Mouse (Mus musculus) midbrain, embryonic 10.5 days (tissue): ENCODE results near the gene Zfp428. TPM values are rescaled to one million over a fixed set of nuclear protein-coding genes. Genes with fewer than 3 reads are reported as not detected.
"Not testable (repeated sequence)": the region's sequence is repeated elsewhere in the genome, so short reads cannot be mapped to it uniquely, and the experiment has no call there.

ENCODE experiments used
- DNase-seq: peaks from one replicate; pipeline ENCODE4 v3.0.0-alpha.2; 2017; ENCODE audit warnings: low spot score
- H3K27ac ChIP-seq: fragments of 300-500 bp; sonication (generic); replicated peaks from 2 replicates; pipeline ENCODE4 v1.5.1; 2016; ENCODE audit warnings: mild to moderate bottlenecking
- H3K27me3 ChIP-seq: fragments of 300-500 bp; sonication (generic); 2 replicates; pipeline ENCODE4 v1.6.1; 2016; ENCODE audit warnings: low read depth, mild to moderate bottlenecking; ENCODE audit not compliant: poor library complexity, severe bottlenecking
- H3K36me3 ChIP-seq: fragments of 300-500 bp; sonication (generic); 2 replicates; pipeline ENCODE4 v1.6.1; 2016; ENCODE audit warnings: mild to moderate bottlenecking, moderate library complexity
- H3K4me1 ChIP-seq: fragments of 300-500 bp; sonication (generic); 2 replicates; pipeline ENCODE4 v1.6.1; 2016
- H3K4me3 ChIP-seq: fragments of 300-500 bp; sonication (generic); 2 replicates; pipeline ENCODE4 v1.5.1; 2016; ENCODE audit warnings: mild to moderate bottlenecking, moderate library complexity
- H3K9me3 ChIP-seq: fragments of 300-500 bp; sonication (generic); replicated peaks from 2 replicates; pipeline ENCODE4 v1.6.1; 2016; ENCODE audit warnings: mild to moderate bottlenecking
- WGBS: fragments of 180-500 bp; shearing (Covaris S2); methylation state at CpG from one replicate; pipeline ENCODE4 v1.1.7; 2016; 5-methylcytosine and 5-hydroxymethylcytosine counted together
- polyA plus RNA-seq: library from polyadenylated mRNA; unstranded; fragments of >200 nt; fragmentation: Nextera tagmentation; extraction: Ambion mirVana; gene quantifications from 2 replicates; pipeline ENCODE4 v1.2.1, GENCODE M21; 2016

Zfp428 gene
- polyA plus RNA-seq, 1 experiment from 2014 or later: 116 TPM

GRCm38 (mm10) chr7:24473913-24474529, 32.8 kb upstream of the Zfp428 start:
- Histone ChIP-seq H3K4me3 (no peak overlapping the region), H3K4me1 (peaks cover 5% of the 10 kb centered on the region; the same call in 1 of the 2 replicates), H3K9me3 (peaks cover 8% of the 10 kb centered on the region), H3K27me3 (peaks cover 6% of the 10 kb centered on the region), H3K27ac (no peak overlapping the region), H3K36me3 (no peaks in the 10 kb centered on the region)
- WGBS: 59% methylated on average over 10 of the region's 10 CpGs
- peak; percentile 68 for DNase-seq

DNA sequence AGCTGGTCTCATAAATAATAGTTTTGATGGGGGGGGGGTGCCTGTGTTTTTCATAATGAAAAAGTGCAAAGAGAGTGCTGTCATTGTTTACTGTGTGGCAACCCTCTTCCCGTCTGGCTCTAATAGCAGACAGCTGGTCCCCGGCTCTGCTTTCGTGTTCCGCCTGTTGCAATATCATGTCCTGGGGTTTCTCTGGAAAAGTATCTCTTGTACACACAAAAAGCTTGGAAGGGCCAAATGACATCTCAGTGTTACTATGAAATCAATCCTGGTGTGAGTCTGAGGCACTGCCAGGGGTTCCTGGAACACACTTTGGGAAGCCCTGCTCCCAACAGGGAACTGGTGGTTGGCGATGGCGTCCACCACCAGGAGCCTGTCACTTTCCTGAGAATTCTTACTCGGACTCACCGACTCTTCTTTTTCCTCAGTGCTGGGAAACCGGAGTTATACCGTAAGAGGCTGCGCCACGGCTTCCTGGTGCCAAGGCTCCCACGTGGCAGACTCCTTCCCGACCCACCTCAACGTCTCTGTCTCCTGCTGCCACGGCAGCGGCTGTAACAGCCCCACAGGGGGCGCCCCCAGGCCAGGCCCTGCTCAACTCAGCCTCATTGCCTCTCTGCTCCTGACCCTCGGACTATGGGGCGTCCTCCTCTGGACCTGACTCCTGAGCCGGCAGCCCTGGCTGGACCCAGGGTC, 31.8 kb upstream of the Zfp428 start:
- Histone ChIP-seq H3K36me3 (no peaks in the 10 kb centered on the region), H3K4me1 (peaks cover 5% of the 10 kb centered on the region; the same call in 1 of the 2 replicates), H3K27ac (no peak overlapping the region), H3K27me3 (peaks cover 15% of the 10 kb centered on the region), H3K9me3 (peaks cover 8% of the 10 kb centered on the region; the same call in 1 of the 2 replicates), H3K4me3 (no peak overlapping the region)
- peak; percentile 24 for DNase-seq
- WGBS: 37% methylated on average over 21 of the region's 21 CpGs

- H3K27ac ChIP-seq: no peak overlapping the region
- no peak for DNase-seq
Measured at GRCm38 (mm10) chr7:24476338-24476737, 30.5 kb upstream of the Zfp428 start.

DNA sequence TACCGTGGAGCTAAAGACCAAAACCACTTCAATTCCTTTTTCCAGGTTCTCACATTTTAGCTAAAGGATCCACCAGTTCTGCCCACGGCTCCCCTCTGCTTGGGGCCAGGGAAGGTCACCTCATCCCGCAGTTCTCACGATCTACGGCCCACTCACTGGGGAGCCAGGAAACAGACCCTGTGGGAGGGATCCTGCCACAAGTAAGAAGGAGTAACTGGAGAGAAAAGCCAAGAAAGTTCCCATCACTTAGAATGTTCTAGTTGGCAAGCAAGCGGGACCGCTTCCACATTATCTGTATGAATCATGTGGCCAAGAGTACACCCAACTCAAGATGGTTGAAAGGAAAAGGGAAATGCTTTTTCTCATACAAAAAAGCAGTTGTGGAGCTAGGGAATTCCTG, 29.9 kb upstream of the Zfp428 start:
- H3K9me3 ChIP-seq: no peaks in the 10 kb centered on the region; the same call in 1 of the 2 replicates
- no peak overlapping the region for H3K27ac ChIP-seq
- no peak overlapping the region for H3K4me3 ChIP-seq
- H3K27me3 ChIP-seq: peaks cover 34% of the 10 kb centered on the region
- 84% methylated on average over 7 of the region's 7 CpGs for WGBS
- H3K36me3 ChIP-seq: no peaks in the 10 kb centered on the region
- no peak for DNase-seq
- peaks cover 17% of the 10 kb centered on the region for H3K4me1 ChIP-seq

More at GRCm38 (mm10) chr7:24476338-24476737, 30.5 kb upstream of the Zfp428 start:
- no peaks in the 10 kb centered on the region for H3K36me3 ChIP-seq
- 83% methylated on average over 8 of the region's 8 CpGs for WGBS
- H3K4me3 ChIP-seq: no peak overlapping the region
- H3K27me3 ChIP-seq: peaks cover 29% of the 10 kb centered on the region
- H3K4me1 ChIP-seq: peaks cover 13% of the 10 kb centered on the region
- no peaks in the 10 kb centered on the region; the same call in 1 of the 2 replicates for H3K9me3 ChIP-seq

GRCm38 (mm10) chr7:24478911-24479310, 27.9 kb upstream of the Zfp428 start:
- Histone ChIP-seq H3K27me3 (peaks cover 51% of the 10 kb centered on the region), H3K4me1 (peaks cover 31% of the 10 kb centered on the region), H3K9me3 (no peaks in the 10 kb centered on the region), H3K36me3 (no peaks in the 10 kb centered on the region), H3K4me3 (no peak overlapping the region), H3K27ac (no peak overlapping the region)
- DNase-seq: no peak
- WGBS: 84% methylated on average over 5 of the region's 5 CpGs

DNA sequence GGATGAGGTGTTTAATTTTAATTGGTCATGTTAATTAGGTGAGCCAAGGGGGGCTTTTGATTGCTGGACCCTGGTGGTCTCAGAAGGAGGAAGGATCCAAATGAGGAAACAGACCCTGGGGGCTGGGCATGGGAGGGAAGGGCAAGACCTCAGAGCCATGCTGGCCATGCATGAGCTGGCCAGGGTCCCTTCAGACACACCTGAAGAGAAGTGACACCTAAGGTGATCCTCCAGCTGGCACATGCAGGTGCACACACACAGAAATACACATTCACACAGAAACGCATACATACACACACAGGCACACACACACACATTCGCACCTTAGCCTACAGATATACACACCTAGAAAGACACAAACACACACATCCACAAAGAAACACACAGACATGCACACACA, 27.1 kb upstream of the Zfp428 start:
- H3K4me1 ChIP-seq: peaks cover 35% of the 10 kb centered on the region
- H3K9me3 ChIP-seq: no peaks in the 10 kb centered on the region
- 88% methylated on average over 2 of the region's 2 CpGs for whole genome bisulfite sequencing
- no peak overlapping the region for H3K27ac ChIP-seq
- no peak overlapping the region for H3K4me3 ChIP-seq
- no peaks in the 10 kb centered on the region for H3K36me3 ChIP-seq
- H3K27me3 ChIP-seq: peaks cover 53% of the 10 kb centered on the region
- DNase-seq: no peak

DNA sequence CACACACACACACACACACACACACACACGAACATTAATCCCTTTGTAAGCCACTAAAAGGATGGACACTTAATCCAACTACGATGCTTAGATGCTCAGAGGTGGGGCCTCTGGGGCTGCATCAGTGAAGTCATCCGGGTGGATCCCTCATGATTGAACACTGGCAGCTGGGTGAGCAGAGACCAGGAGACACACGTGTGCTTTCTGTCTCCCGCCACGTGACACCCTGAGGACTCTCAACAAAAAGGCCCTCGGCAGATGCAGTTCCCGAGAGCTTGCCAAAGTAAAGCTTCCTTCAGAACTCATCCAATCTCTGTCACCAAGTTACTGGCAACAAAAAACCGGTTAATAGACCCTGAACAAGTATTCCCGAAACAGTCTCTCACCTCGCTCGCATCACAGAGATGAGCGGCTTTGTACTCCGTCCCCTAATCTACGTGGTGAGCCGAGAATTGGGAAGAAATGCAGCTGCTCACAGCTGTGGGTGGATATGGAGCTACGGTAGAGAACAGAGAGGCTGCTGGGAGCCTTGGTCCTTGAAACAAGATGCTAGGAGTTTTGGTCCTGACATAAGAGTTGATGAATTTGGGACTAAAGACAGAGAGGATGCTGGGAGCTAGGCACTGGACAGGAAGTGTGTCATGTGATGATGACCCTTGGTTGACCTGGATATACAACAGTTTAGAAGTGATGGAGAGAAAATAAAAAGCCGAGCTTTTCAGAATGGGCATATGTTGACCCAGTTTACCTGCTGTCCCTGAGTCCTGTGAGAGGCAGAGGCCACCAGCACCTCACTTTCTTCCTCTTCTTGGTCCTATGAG, 26.5 kb upstream of the Zfp428 start:
- Histone ChIP-seq H3K27me3 (peaks cover 53% of the 10 kb centered on the region), H3K4me1 (peaks cover 38% of the 10 kb centered on the region), H3K9me3 (no peaks in the 10 kb centered on the region), H3K4me3 (peak overlapping the region; percentile 87; the same call in 1 of the 2 replicates), H3K36me3 (no peaks in the 10 kb centered on the region), H3K27ac (no peak overlapping the region)
- WGBS: 65% methylated on average over 18 of the region's 18 CpGs
- no peak for DNase-seq

DNA sequence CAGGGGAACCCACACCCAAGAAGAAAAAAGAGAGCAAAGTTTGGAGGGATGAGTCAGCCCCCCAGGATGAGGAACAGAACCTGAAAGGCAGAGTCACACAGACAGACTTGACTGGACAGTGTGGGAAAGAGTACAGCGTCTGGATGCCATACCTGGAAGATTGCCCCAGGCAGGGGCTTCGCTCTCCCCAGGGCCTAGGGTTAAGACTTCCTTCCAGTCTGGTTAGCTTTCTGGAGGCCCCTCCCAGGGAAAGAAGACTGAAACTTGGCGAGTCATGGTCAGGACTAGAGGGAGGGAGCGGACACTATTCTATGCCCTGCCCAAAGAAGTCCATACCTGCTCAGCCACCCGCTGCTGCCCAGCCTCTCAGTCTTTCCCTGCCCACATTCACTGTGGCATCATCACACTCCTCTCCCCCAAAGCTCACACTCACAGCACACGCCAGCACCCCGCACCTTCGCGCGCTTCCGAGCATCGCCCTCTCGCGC, 25.8 kb upstream of the Zfp428 start:
- H3K4me3 ChIP-seq: peak overlapping the region; percentile 87
- peaks cover 59% of the 10 kb centered on the region for H3K27me3 ChIP-seq
- no peaks in the 10 kb centered on the region for H3K9me3 ChIP-seq
- H3K36me3 ChIP-seq: no peaks in the 10 kb centered on the region
- WGBS: 12% methylated on average over 14 of the region's 14 CpGs
- no peak for DNase-seq
- H3K27ac ChIP-seq: peak overlapping the region; percentile 93
- H3K4me1 ChIP-seq: peaks cover 45% of the 10 kb centered on the region

- Histone ChIP-seq H3K9me3 (no peaks in the 10 kb centered on the region), H3K4me1 (peaks cover 51% of the 10 kb centered on the region), H3K27me3 (peaks cover 59% of the 10 kb centered on the region), H3K27ac (peak within 1 kb of the TSS; percentile 93), H3K4me3 (peak within 1 kb of the TSS; percentile 87), H3K36me3 (no peaks in the 10 kb centered on the region)
- under 1% methylated on average over 81 of the region's 83 CpGs for WGBS
- DNase-seq: peak; percentile 92
Measured at GRCm38 (mm10) chr7:24481474-24482207, 25.2 kb upstream of the Zfp428 start, which contains the start of gene Cadm4. TSS of gene Cadm4 (plus strand) at chr7:24482023.

- Histone ChIP-seq H3K4me1 (peaks cover 58% of the 10 kb centered on the region), H3K4me3 (peak overlapping the region; percentile 87), H3K36me3 (no peaks in the 10 kb centered on the region), H3K9me3 (no peaks in the 10 kb centered on the region), H3K27ac (peak overlapping the region; percentile 93), H3K27me3 (peaks cover 64% of the 10 kb centered on the region)
- 1% methylated on average over 27 of the region's 38 CpGs for WGBS
- no peak for DNase-seq
Measured at GRCm38 (mm10) chr7:24482208-24483020, 24.4 kb upstream of the Zfp428 start.

GRCm38 (mm10) chr7:24483291-24483690, 23.5 kb upstream of the Zfp428 start:
- 55% methylated on average over 6 of the region's 6 CpGs for WGBS
- DNase-seq, H3K27ac ChIP-seq, H3K36me3 ChIP-seq, H3K9me3 ChIP-seq: not testable (repeated sequence)
- Histone ChIP-seq H3K27me3 (peaks cover 64% of the 10 kb centered on the region), H3K4me3 (peak overlapping the region; percentile 87), H3K4me1 (peaks cover 62% of the 10 kb centered on the region)
